Mouse (Mus musculus) olfactory bulb, adult 2 months (tissue): ENCODE data around the gene Erg28. TPM values are rescaled to one million over a fixed set of nuclear protein-coding genes. Genes with fewer than 3 reads are reported as not detected.

Experiments used
- H3K27ac ChIP-seq: fragments of 200-500 bp; 2 replicates; pipeline ENCODE4 v1.5.1; 2012; ENCODE audit warnings: low read depth, low read length; ENCODE audit not compliant: insufficient read depth
- H3K4me1 ChIP-seq: fragments of 200-500 bp; 2 replicates; pipeline ENCODE4 v1.6.1; 2012; ENCODE audit warnings: low read length; ENCODE audit not compliant: control insufficient read depth, insufficient read depth
- H3K4me3 ChIP-seq: fragments of 200-500 bp; 2 replicates; pipeline ENCODE4 v1.5.1; 2012; ENCODE audit warnings: mild to moderate bottlenecking, low read depth, low read length, moderate library complexity; ENCODE audit not compliant: insufficient read depth
- CTCF ChIP-seq: fragments of 200-500 bp; IDR thresholded peaks from 2 replicates; pipeline ENCODE4 v1.5.1; 2012; ENCODE audit warnings: low read depth, mild to moderate bottlenecking, low read length, moderate library complexity; ENCODE audit not compliant: insufficient read depth
- POLR2A ChIP-seq: fragments of 200-500 bp; IDR thresholded peaks from 2 replicates; pipeline ENCODE4 v1.6.1; 2012; ENCODE audit warnings: mild to moderate bottlenecking, low read depth, low read length, moderate library complexity; ENCODE audit not compliant: insufficient read depth
- WGBS: fragments of 180-500 bp; shearing (Covaris S2); methylation state at CpG from one replicate; pipeline ENCODE4 v1.1.7; 2018; 5-methylcytosine and 5-hydroxymethylcytosine counted together
- polyA plus RNA-seq: library from polyadenylated mRNA; stranded (reverse); fragments of >200 nt; gene quantifications from 2 replicates; pipeline ENCODE4 v1.2.4, GENCODE M21; 2012; ENCODE audit warnings: low replicate concordance; ENCODE audit not compliant: missing spikeins, insufficient read depth, insufficient read length

Erg28 gene
- polyA plus RNA-seq, 1 experiment, result not detected

DNA sequence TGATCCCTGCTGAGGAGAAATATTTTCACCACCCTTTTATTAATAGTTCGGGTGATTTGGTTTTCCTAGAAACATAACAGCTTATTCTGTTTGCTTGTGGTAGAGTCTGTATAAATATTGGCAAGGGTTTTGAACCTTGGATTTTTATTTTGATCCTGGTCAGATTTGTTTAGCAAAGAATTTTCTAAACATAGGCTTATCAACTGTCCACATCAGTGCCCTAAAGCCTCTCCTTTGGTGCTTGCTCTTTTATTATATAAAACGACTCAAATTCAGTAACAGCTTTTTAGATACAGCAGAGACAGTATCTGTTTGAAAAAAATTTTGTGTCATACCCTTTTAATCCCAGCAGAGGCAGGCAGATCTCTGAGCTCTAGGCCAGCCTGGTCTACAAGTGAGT is 1.5 kb upstream of the Erg28 start:
- peaks cover 3% of the 10 kb centered on the region; the same call in 1 of the 2 replicates for H3K4me1 ChIP-seq
- H3K27ac ChIP-seq, result no peak overlapping the region
- no peak overlapping the region for H3K4me3 ChIP-seq
- TF ChIP-seq CTCF (no peak), POLR2A (no peak)
- WGBS, result 48% methylated on average over 2 of the region's 2 CpGs

DNA sequence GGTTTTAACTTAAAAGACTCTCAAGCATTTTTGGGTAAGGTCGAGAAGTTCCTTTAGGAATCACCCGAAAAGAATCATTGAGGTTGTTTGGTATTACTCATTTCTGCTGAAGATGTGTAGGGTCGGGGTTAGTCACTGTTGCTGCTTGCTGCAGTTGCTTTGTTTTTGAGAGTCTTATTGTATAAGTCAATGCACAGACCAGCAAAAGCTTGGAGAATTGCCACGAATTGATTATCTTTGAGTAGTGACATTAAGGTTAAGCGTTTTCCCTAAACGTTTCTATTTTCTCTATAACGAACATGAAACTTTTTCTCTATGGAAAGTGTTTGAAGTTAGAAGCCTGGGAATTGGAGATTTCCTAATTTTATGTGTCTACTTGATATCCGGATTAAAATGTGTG is 1.0 kb upstream of the Erg28 start:
- peak overlapping the region; percentile 80 for H3K27ac ChIP-seq
- H3K4me3 ChIP-seq, result peak overlapping the region; percentile 91
- H3K4me1 ChIP-seq, result peaks cover 3% of the 10 kb centered on the region; the same call in 1 of the 2 replicates
- TF ChIP-seq POLR2A (no peak), CTCF (no peak)
- WGBS, result 3% methylated on average over 8 of the region's 8 CpGs

DNA sequence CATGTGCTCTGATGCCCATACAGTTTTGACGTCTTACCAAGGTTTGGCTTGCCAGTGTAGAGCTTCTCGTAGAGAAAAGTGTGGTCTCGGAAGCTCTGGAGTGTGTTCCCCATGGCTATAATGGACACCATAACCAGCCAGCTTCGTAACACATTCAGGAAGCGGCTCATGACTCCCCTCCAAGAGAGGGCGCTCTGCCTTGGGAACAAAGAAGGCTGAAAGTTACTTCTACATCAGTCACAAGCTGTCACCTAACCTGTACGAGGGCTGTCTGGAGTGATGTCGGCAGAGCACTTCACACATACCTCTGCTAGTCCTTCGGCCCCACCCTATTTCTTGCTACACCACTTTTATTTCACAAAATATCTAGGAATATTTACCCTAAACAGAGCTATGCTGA is 2.3 kb downstream of the Erg28 start:
- Histone ChIP-seq H3K27ac (no peak overlapping the region), H3K4me3 (no peak overlapping the region), H3K4me1 (peaks cover 5% of the 10 kb centered on the region; the same call in 1 of the 2 replicates)
- TF ChIP-seq CTCF (no peak), POLR2A (no peak)
- 75% methylated on average over 9 of the region's 9 CpGs for WGBS

DNA sequence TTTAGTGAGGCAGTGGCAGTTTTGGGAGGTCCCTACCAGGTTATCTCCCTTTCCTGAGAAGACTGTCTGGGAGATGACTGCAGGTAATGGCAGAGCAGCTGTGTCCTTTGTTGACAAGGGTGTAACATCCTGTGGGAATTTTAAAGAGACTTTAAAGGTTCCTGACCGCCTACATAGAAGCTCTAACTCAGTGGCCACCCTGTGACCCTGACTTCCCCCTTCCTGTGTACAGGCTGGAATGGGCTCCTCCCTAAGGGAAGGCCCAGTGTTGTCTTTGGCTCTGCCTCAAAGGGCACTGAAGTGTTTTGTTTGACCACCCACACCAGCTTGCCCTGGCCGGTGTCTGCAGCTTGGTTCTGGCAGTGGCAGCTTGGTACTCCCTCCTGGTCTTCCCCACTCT is 10.8 kb downstream of the Erg28 start:
- Histone ChIP-seq H3K4me1 (peaks cover under 1% of the 10 kb centered on the region; the same call in 1 of the 2 replicates), H3K27ac (no peak overlapping the region), H3K4me3 (no peak overlapping the region)
- TF ChIP-seq CTCF (no peak), POLR2A (no peak)
- 59% methylated on average over 2 of the region's 2 CpGs for WGBS

DNA sequence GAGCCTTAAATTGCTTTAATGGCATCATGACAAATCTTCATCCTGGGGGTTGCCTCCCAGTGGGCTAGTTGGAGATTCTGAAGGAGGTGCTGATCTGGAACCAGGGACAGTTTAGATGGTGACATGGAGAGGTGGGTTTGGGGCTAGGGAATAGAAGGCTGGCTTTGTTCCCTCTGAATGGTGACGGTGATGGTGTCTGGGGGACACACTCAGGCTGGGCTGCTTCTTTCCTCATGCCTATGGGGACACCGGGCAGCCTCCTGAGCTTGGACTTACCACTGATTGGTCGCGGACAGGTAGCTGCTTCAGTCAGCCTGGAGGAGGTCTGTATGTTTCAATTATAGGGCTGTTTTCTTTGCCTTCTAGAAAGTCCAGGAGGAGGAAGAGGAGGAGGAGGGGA is 12.7 kb downstream of the Erg28 start:
- no peak overlapping the region for H3K27ac ChIP-seq
- TF ChIP-seq CTCF, result no peak
- TF ChIP-seq POLR2A, result no peak
- H3K4me3 ChIP-seq, result no peak overlapping the region
- no peaks in the 10 kb centered on the region for H3K4me1 ChIP-seq
- 98% methylated on average over 4 of the region's 4 CpGs for WGBS

DNA sequence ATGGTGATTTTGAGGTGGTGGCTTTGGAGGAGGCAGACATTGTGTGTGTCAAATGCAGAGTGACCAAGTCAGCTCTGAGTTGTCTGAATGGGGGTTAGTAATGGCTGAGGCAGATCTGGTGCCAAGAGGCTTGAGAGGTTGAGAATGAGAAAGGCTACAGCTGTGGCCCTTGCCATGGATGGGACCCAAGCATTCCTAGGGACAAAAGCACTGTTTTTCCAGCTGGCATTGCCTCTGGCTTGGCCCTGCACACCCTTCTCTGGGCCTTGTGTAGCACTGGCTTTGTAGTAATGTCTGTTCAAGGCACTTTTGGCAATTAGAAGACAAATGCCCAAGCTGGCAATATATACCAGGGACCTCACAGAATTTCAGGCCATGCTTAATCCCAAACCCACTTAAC is 13.4 kb downstream of the Erg28 start:
- Histone ChIP-seq H3K4me1 (no peaks in the 10 kb centered on the region), H3K27ac (no peak overlapping the region), H3K4me3 (no peak overlapping the region)
- TF ChIP-seq CTCF (no peak), POLR2A (no peak)

DNA sequence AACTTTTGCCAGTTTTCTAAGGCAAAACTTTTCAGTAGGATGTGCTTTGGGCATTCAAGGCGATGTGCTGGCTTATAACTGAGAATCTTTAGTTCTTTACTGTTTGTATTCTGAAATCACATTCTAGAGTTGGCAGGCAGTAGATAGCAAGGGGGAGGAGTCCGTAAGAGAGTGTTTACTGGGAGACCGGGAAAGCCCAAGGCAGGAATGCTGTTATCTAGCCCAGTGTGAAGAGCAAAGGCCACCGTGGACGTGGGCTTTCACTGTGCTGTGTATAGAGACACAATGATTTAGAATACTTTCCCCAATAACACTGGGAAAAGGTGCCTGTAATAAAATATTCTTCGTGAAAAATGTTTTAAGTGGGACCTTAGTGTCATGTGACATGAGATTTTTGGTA is 14.6 kb downstream of the Erg28 start:
- no peaks in the 10 kb centered on the region for H3K4me1 ChIP-seq
- no peak overlapping the region for H3K27ac ChIP-seq
- TF ChIP-seq CTCF (no peak), POLR2A (no peak)
- H3K4me3 ChIP-seq, result no peak overlapping the region
- WGBS, result 41% methylated on average over 6 of the region's 6 CpGs

DNA sequence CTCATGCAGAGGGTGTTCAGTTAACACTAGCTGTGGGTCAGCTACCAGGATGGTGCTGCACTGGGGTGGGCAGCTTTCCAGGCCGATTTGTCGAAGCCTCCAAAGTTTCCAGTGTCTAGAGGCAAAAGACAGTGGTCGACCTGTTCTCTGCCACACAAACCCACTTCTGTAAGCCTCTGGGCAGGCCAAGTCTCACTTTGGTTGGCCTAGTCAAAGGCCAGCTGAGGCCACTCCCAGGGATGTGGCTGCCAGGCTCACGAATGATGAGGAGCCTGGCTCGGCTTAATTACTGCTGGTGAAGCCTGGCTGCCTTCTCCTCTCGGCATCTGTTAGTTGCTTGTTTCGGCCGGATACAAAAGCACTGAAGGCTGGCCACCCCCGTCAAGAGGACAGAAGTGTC is 24.3 kb downstream of the Erg28 start:
- WGBS, result 49% methylated on average over 9 of the region's 9 CpGs
- H3K27ac ChIP-seq, result no peak overlapping the region
- TF ChIP-seq POLR2A, result no peak
- no peak for TF ChIP-seq CTCF
- H3K4me3 ChIP-seq, result no peak overlapping the region
- H3K4me1 ChIP-seq, result 0 out of 2 replicates have a peak, but pooled peaks cover 2% of the 10 kb centered on the region

DNA sequence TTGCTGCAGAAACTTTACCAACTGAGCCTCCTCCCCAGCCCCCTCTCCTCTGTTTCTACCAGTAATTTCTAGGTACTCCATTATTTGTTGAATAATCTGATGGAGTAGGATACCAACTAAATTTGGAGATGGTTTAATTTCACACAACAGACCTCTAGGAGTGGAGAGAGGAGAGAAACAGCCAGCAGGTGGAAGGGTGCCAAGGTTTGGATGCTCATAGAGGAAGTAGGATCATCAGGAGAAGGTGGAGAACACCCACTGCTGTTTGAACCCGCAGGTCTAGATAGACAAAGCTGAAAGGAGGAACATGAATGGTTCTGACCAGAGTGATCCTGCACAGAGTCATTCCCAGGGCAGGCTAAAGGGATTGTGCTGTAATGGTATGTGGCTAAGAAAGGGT is 28.8 kb downstream of the Erg28 start:
- WGBS, result 86% methylated on average over 1 of the region's 1 CpGs
- no peak for TF ChIP-seq CTCF
- TF ChIP-seq POLR2A, result no peak
- Histone ChIP-seq H3K4me1 (peaks cover 6% of the 10 kb centered on the region; the same call in 1 of the 2 replicates), H3K4me3 (no peak overlapping the region), H3K27ac (no peak overlapping the region)

DNA sequence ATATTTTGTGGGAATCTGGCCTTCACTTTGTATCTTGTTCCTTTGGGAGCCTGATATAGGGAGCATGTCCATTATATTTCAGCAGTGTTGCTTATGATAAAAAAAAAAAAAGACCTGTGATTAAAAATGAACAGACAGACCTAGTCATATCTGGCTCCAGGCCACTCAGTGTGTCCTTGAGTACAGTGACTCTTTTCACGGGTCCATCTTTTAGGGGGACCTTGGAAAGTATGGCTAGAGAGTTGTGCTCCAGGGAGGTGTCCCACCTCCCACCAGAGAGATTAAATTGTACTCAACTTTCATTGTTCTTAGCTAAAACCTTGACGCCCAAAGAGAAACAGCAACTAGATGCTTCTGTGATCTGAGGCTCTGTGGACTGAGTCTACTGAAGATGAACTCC is 30.3 kb downstream of the Erg28 start:
- Histone ChIP-seq H3K4me1 (peaks cover 4% of the 10 kb centered on the region; the same call in 1 of the 2 replicates), H3K27ac (no peak overlapping the region), H3K4me3 (no peak overlapping the region)
- 84% methylated on average over 2 of the region's 2 CpGs for WGBS
- TF ChIP-seq CTCF, result no peak
- no peak for TF ChIP-seq POLR2A

DNA sequence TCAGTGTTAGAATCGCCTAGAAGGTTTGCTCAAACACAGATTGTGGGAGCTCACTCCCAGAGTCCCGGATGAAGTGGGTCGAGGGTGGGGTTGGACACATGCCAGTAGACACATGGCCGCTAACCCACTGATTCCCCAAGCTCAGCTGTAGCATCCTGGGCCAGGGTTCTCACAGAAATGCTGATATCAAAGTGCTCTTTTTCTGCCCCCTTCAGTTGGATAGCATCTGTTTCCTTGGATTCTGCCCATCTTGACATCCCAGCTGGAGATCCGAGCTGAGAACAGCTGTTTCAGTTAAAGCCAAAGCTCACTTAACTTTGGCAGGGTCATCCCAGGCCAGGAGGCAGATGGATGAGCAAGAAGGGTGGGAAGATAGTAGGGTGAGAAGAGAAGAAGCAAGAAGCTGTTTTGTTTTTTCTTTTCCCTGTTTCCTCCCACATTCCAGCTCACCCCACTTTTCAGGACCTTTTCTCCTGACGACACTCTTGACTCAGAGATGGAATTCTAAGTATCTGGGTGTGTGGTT is 31.5 kb downstream of the Erg28 start:
- peaks cover 4% of the 10 kb centered on the region; the same call in 1 of the 2 replicates for H3K4me1 ChIP-seq
- 31% methylated on average over 6 of the region's 6 CpGs for WGBS
- TF ChIP-seq POLR2A (no peak), CTCF (no peak)
- no peak overlapping the region for H3K4me3 ChIP-seq
- no peak overlapping the region for H3K27ac ChIP-seq
